Mouse (Mus musculus): ENCODE data around the gene Tlk1.

DNA sequence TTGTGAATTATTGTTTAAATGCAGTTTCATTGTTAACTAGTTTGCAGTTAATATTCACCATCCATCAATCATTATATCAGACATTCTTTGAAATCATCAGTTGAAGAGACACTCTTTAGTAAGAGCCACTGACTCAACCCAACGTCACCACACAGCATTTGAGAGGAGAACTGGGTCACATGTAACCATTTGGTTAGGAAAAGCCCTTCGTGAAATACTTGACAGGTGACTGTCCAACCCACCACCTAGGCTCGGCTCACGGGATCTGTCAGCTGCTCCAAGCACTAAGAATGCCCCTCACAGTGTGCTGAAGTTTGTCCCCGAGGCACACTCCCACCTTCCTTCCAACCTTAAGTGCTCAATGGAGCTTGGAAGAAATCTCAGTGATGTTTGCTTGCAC lies 37.4 kb upstream of the Tlk1 start:
- no peak for TF ChIP-seq POLR2A (IDR thresholded peaks at IDR 0.05; ENCODE audit: insufficient read length, low read depth)
- no peak for TF ChIP-seq E2F4 (IDR thresholded peaks at IDR 0.05; ENCODE audit: insufficient read depth)
- TF ChIP-seq MAX (IDR thresholded peaks at IDR 0.05; ENCODE audit: low read depth), result no peak
- TF ChIP-seq MYOG (IDR thresholded peaks at IDR 0.05; ENCODE audit: control insufficient read depth in 1 of 3, insufficient read depth in 1 of 3, insufficient read length in 2 of 3, low read depth in 2 of 3), result no peak

Measured in myocyte (in vitro differentiated cells).